Mouse (Mus musculus): ENCODE results near the gene Htra2. TPM values are rescaled to one million over a fixed set of nuclear protein-coding genes. Genes with fewer than 3 reads are reported as not detected.

Htra2 gene
- polyA plus RNA-seq, 1 experiment from 2014 or later = 87.9 TPM

- no peak for ATAC-seq (ENCODE audit: insufficient read depth)
- 0 out of 2 replicates have a peak overlapping the region, but pooled peaks have one; percentile 0 for H3K4me3 ChIP-seq (replicated peaks)
- H3K9ac ChIP-seq = 0 out of 2 replicates have a peak overlapping the region, but pooled peaks have one; percentile 4
- H3K36me3 ChIP-seq (replicated peaks) = no peaks in the 10 kb centered on the region
- WGBS (ENCODE audit: insufficient replicate concordance) = 54% methylated on average over 2 of the region's 2 CpGs
- H3K27ac ChIP-seq (replicated peaks) = peak overlapping the region; percentile 63
- H3K27me3 ChIP-seq = no peaks in the 10 kb centered on the region
- peaks cover 44% of the 10 kb centered on the region for H3K4me1 ChIP-seq (replicated peaks)
- H3K4me2 ChIP-seq = peak overlapping the region; percentile 27; the same call in 1 of the 2 replicates
- no peaks in the 10 kb centered on the region for H3K9me3 ChIP-seq (replicated peaks)
Observed at GRCm38 (mm10) chr6:83004309-83004708, 50.8 kb downstream of the Htra2 start.

GRCm38 (mm10) chr6:83003850-83004249, 51.2 kb downstream of the Htra2 start:
- Histone ChIP-seq H3K27ac (replicated peaks) (peak overlapping the region; percentile 63), H3K9ac (0 out of 2 replicates have a peak overlapping the region, but pooled peaks have one; percentile 4)

GRCm38 (mm10) chr6:83003082-83003481, 52.0 kb downstream of the Htra2 start:
- no peak overlapping the region for H3K4me2 ChIP-seq
- WGBS (ENCODE audit: insufficient replicate concordance) = 97% methylated on average over 1 of the region's 1 CpGs
- no peaks in the 10 kb centered on the region for H3K36me3 ChIP-seq (replicated peaks)
- no peak overlapping the region for H3K9ac ChIP-seq
- no peaks in the 10 kb centered on the region for H3K9me3 ChIP-seq (replicated peaks)
- peaks cover 39% of the 10 kb centered on the region for H3K4me1 ChIP-seq (replicated peaks)
- H3K4me3 ChIP-seq (replicated peaks) = no peak overlapping the region
- H3K27me3 ChIP-seq = no peaks in the 10 kb centered on the region
- H3K27ac ChIP-seq (replicated peaks) = peak overlapping the region; percentile 63
- ATAC-seq (ENCODE audit: insufficient read depth) = no peak

More at GRCm38 (mm10) chr6:83003850-83004249, 51.2 kb downstream of the Htra2 start:
- H3K36me3 ChIP-seq (replicated peaks) = no peaks in the 10 kb centered on the region
- H3K4me2 ChIP-seq = peak overlapping the region; percentile 27
- H3K27me3 ChIP-seq = no peaks in the 10 kb centered on the region
- 0 out of 2 replicates have a peak overlapping the region, but pooled peaks have one; percentile 0 for H3K4me3 ChIP-seq (replicated peaks)
- peak; percentile 66 for ATAC-seq (ENCODE audit: insufficient read depth)
- peaks cover 40% of the 10 kb centered on the region for H3K4me1 ChIP-seq (replicated peaks)
- WGBS (ENCODE audit: insufficient replicate concordance) = 52% methylated on average over 5 of the region's 5 CpGs
- H3K9me3 ChIP-seq (replicated peaks) = no peaks in the 10 kb centered on the region

MicroRNAs encoded within 50 kb of the gene (microRNA counts, 519-probe panel; counts per million panel counts)
- microRNA mmu-miR-3470a+mmu-miR-3470b = 1,107 counts per million, percentile 3 among the panel's probes with 10 or more counts

Small RNA genes lying within 50 kb of the gene (microRNA-seq; reads per million reads assigned to microRNA genes)
- gene Mir3470a (not detected), gene Mir7040 (not detected)

Other genes starting within 250 kb of the Htra2 start
- 0.06 and 0.10 TPM in 2 replicates for gene Sema4f, start 115.5 kb downstream of the Htra2 start, polyA plus RNA-seq (2015; fragmentation: Nextera tagmentation; extraction: Ambion mirVana)
- 11.0 and 12.3 TPM in 2 replicates for gene M1ap, start 108.4 kb downstream of the Htra2 start, polyA plus RNA-seq (2015; fragmentation: Nextera tagmentation; extraction: Ambion mirVana)
- 19.9 and 21.1 TPM in 2 replicates for gene Dok1, start 21.8 kb downstream of the Htra2 start, polyA plus RNA-seq (2015; fragmentation: Nextera tagmentation; extraction: Ambion mirVana)
- 1.7 and 2.1 TPM in 2 replicates for gene Loxl3, start 21.1 kb downstream of the Htra2 start, polyA plus RNA-seq (2015; fragmentation: Nextera tagmentation; extraction: Ambion mirVana)
- gene Aup1, start 752 bp downstream of the Htra2 start, polyA plus RNA-seq (2015; fragmentation: Nextera tagmentation; extraction: Ambion mirVana) = 189 and 201 TPM in 2 replicates
- 6.8 and 7.8 TPM in 2 replicates for gene Dqx1, start 2.6 kb upstream of the Htra2 start, polyA plus RNA-seq (2015; fragmentation: Nextera tagmentation; extraction: Ambion mirVana)
- not detected in 2 replicates for gene Tlx2, start 15.0 kb upstream of the Htra2 start, polyA plus RNA-seq (2015; fragmentation: Nextera tagmentation; extraction: Ambion mirVana)
- gene Pcgf1, start 22.6 kb upstream of the Htra2 start, polyA plus RNA-seq (2015; fragmentation: Nextera tagmentation; extraction: Ambion mirVana) = 18.6 and 18.7 TPM in 2 replicates
- gene Lbx2, start 31.1 kb upstream of the Htra2 start, polyA plus RNA-seq (2015; fragmentation: Nextera tagmentation; extraction: Ambion mirVana) = 0.38 and 0.39 TPM in 2 replicates
- gene Ccdc142, start 46.3 kb upstream of the Htra2 start, polyA plus RNA-seq (2015; fragmentation: Nextera tagmentation; extraction: Ambion mirVana) = 0.93 and 1.0 TPM in 2 replicates
- 1.1 and 1.4 TPM in 2 replicates for gene Gm42688, start 46.3 kb upstream of the Htra2 start, polyA plus RNA-seq (2015; fragmentation: Nextera tagmentation; extraction: Ambion mirVana)
- 70.4 and 72.6 TPM in 2 replicates for gene Mrpl53, start 53.8 kb upstream of the Htra2 start, polyA plus RNA-seq (2015; fragmentation: Nextera tagmentation; extraction: Ambion mirVana)
- 37.0 and 39.9 TPM in 2 replicates for gene Mogs, start 60.2 kb upstream of the Htra2 start, polyA plus RNA-seq (2015; fragmentation: Nextera tagmentation; extraction: Ambion mirVana)
- gene Wbp1, start 66.3 kb upstream of the Htra2 start, polyA plus RNA-seq (2015; fragmentation: Nextera tagmentation; extraction: Ambion mirVana) = 29.6 and 30.2 TPM in 2 replicates
- gene Ino80b, start 70.2 kb upstream of the Htra2 start, polyA plus RNA-seq (2015; fragmentation: Nextera tagmentation; extraction: Ambion mirVana) = 5.0 and 5.3 TPM in 2 replicates
- 12.1 and 17.9 TPM in 2 replicates for gene Rtkn, start 80.2 kb upstream of the Htra2 start, polyA plus RNA-seq (2015; fragmentation: Nextera tagmentation; extraction: Ambion mirVana)
- 0.35 and 0.59 TPM in 2 replicates for gene Wdr54, start 101.1 kb upstream of the Htra2 start, polyA plus RNA-seq (2015; fragmentation: Nextera tagmentation; extraction: Ambion mirVana)
- 0.10 and 0.17 TPM in 2 replicates for gene 1700003E16Rik, start 101.1 kb upstream of the Htra2 start, polyA plus RNA-seq (2015; fragmentation: Nextera tagmentation; extraction: Ambion mirVana)
- 24.1 and 26.7 TPM in 2 replicates for gene Dctn1, start 110.6 kb upstream of the Htra2 start, polyA plus RNA-seq (2015; fragmentation: Nextera tagmentation; extraction: Ambion mirVana)
- 1.1 TPM in 2 replicates for gene Slc4a5, start 164.6 kb upstream of the Htra2 start, polyA plus RNA-seq (2015; fragmentation: Nextera tagmentation; extraction: Ambion mirVana)

Data from liver, embryonic 15.5 days (tissue).